Mouse (Mus musculus): Measurements from ENCODE around the gene Scamp4.

DNA sequence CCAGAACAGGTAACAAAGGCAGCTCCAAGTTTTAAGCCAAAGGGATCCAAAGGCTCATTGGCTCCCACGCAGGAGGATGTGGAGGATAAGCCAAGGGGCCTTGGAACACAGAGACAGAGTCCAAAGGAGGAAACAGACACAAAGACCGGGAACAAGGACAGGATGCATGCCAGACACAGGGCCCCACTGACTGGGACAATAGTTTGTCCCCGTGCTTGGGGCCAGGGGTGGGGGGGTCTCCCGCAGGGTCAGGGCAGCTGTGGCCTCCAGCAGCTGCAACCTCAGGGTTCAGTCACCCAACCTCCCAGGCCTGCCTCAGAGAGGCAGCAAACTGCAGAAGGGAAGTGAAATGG is 15.4 kb upstream of the Scamp4 start:
- TF ChIP-seq POLR2A (IDR thresholded peaks at IDR 0.05; ENCODE audit: insufficient read depth, low read depth, low read length) (no peak), CTCF (IDR thresholded peaks at IDR 0.05; ENCODE audit: insufficient read depth, low read depth, low read length) (no peak)

All from olfactory bulb, adult 2 months (tissue).